Mouse (Mus musculus) olfactory bulb, adult 2 months (tissue): ENCODE data around the gene Tmem88.

Experiments used
- CTCF ChIP-seq: fragments of 200-500 bp; IDR thresholded peaks from 2 replicates; pipeline ENCODE4 v1.5.1; 2012; ENCODE audit warnings: low read depth, mild to moderate bottlenecking, low read length, moderate library complexity; ENCODE audit not compliant: insufficient read depth
- POLR2A ChIP-seq: fragments of 200-500 bp; IDR thresholded peaks from 2 replicates; pipeline ENCODE4 v1.6.1; 2012; ENCODE audit warnings: mild to moderate bottlenecking, low read depth, low read length, moderate library complexity; ENCODE audit not compliant: insufficient read depth

GRCm38 (mm10) chr11:69357690-69358089 lies 40.3 kb downstream of the Tmem88 start:
- no peak for TF ChIP-seq POLR2A
- no peak for TF ChIP-seq CTCF
